Mouse (Mus musculus): ENCODE measurements at regions not wholly inside any gene's neighbourhood (a gene's known extent, or its start where the extent isn't known, plus 50 kb on each side); places are given as distances from the start of the nearest gene placed in this dataset.

DNA sequence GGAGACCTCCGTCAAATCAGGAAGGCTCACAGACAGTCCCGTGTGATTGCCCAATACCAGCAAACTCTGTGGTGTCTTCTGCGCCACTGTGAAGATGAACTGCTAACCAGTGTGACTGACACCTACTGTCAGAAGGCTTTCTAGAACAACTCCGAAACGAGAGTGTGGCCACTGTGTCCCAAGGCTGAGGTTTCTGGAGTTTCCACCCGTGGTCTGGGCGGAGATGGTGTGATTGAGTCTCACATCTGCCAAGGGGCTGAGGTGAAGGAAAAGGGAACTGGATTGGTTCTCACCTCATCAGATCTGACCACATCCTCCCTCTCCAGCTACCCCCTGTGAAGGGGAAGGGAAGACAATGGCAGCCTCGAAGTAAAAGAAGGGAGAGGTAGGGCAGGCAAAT is 79.6 kb upstream of the 4930412O13Rik start:
- Histone ChIP-seq H3K4me1 (replicated peaks; ENCODE audit: control insufficient read depth, insufficient read depth, low read length) (no peaks in the 10 kb centered on the region), H3K9me3 (ENCODE audit: control insufficient read depth, low read length) (no peaks in the 10 kb centered on the region), H3K4me2 (replicated peaks; ENCODE audit: low read depth, low read length) (no peak overlapping the region), H3K27me3 (ENCODE audit: control insufficient read depth, insufficient read depth, low read length) (no peaks in the 10 kb centered on the region), H3K27ac (ENCODE audit: low read depth, low read length) (no peak overlapping the region), H3K9ac (ENCODE audit: low read depth, low read length) (no peak overlapping the region), H3K36me3 (ENCODE audit: control insufficient read depth, insufficient read depth, low read length) (no peaks in the 10 kb centered on the region), H3K4me3 (ENCODE audit: low read depth, low read length) (no peak overlapping the region)
- WGBS, result 84% methylated on average over 8 of the region's 8 CpGs
- ATAC-seq (ENCODE audit: low FRiP score), result no peak
- DNase-seq (ENCODE audit: low spot score), result no peak

DNA sequence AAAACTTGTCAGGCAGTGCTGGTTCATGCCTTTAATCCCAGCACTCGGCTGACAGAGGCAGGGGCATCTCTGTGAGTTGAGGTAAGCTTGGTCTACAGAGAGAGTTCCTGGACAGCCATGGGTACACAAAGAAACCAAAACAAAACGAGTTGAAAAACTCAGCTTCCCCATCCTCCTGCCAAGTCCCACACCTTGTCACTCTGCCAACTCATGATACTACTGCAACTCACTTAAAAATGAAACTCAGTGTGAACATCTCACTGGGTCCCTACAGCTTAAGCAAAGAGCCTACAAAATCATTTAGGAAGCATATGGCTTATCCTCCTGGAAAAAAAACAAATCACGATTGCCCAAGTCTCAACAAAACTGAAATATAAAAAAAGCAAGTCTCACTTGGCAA is 76.7 kb upstream of the 4930412O13Rik start:
- H3K4me2 ChIP-seq (replicated peaks; ENCODE audit: low read depth, low read length), result no peak overlapping the region
- H3K27me3 ChIP-seq (ENCODE audit: control insufficient read depth, insufficient read depth, low read length), result no peaks in the 10 kb centered on the region
- H3K4me1 ChIP-seq (replicated peaks; ENCODE audit: control insufficient read depth, insufficient read depth, low read length), result no peaks in the 10 kb centered on the region
- H3K27ac ChIP-seq (ENCODE audit: low read depth, low read length), result no peak overlapping the region
- ATAC-seq (ENCODE audit: low FRiP score), result no peak
- no peak for DNase-seq (ENCODE audit: low spot score)
- no peaks in the 10 kb centered on the region for H3K36me3 ChIP-seq (ENCODE audit: control insufficient read depth, insufficient read depth, low read length)
- no peaks in the 10 kb centered on the region for H3K9me3 ChIP-seq (ENCODE audit: control insufficient read depth, low read length)
- no peak overlapping the region for H3K9ac ChIP-seq (ENCODE audit: low read depth, low read length)
- 67% methylated on average over 3 of the region's 3 CpGs for WGBS
- H3K4me3 ChIP-seq (ENCODE audit: low read depth, low read length), result no peak overlapping the region

DNA sequence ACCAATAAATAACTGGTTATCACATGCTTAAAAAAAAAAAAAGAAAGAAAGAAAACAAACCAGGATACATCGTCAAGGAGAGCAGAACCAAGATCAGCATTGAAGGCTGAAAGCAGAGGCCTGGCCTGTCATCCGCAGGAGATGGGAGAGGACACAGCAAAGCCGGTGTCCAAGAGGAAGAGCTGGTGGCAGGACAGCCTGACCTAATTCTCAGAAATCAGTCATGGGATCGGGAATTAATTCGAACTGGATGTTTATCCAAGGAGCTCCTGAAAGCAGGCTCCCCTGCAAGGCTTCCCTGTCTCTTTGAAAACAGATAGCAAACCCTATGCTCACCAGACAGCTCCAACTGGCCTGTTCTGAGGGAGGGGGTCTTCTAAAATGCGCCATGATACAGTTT is 75.5 kb upstream of the 4930412O13Rik start:
- 83% methylated on average over 6 of the region's 6 CpGs for WGBS
- ATAC-seq (ENCODE audit: low FRiP score) (no peak), DNase-seq (ENCODE audit: low spot score) (no peak)
- Histone ChIP-seq H3K4me1 (replicated peaks; ENCODE audit: control insufficient read depth, insufficient read depth, low read length) (no peaks in the 10 kb centered on the region), H3K9ac (ENCODE audit: low read depth, low read length) (no peak overlapping the region), H3K4me2 (replicated peaks; ENCODE audit: low read depth, low read length) (no peak overlapping the region), H3K9me3 (ENCODE audit: control insufficient read depth, low read length) (no peaks in the 10 kb centered on the region), H3K36me3 (ENCODE audit: control insufficient read depth, insufficient read depth, low read length) (no peaks in the 10 kb centered on the region), H3K4me3 (ENCODE audit: low read depth, low read length) (no peak overlapping the region), H3K27ac (ENCODE audit: low read depth, low read length) (no peak overlapping the region), H3K27me3 (ENCODE audit: control insufficient read depth, insufficient read depth, low read length) (no peaks in the 10 kb centered on the region)
